Mouse (Mus musculus) fibroblast of lung, adult 2 months (primary cell): ENCODE results near the gene Dennd1b.

ENCODE experiments used
- DNase-seq: peaks from one replicate; pipeline ENCODE4 v3.0.0-alpha.2; 2011; ENCODE audit warnings: low read depth

Gene Dennd1b

GRCm38 (mm10) chr1:139080517-139081386, 117.5 kb downstream of the Dennd1b start:
- no peak for DNase-seq

- DNase-seq, result no peak
Observed at GRCm38 (mm10) chr1:139083382-139083781, 120.1 kb downstream of the Dennd1b start.

- no peak for DNase-seq
Observed at GRCm38 (mm10) chr1:139087564-139087963, 124.3 kb downstream of the Dennd1b start.

DNA sequence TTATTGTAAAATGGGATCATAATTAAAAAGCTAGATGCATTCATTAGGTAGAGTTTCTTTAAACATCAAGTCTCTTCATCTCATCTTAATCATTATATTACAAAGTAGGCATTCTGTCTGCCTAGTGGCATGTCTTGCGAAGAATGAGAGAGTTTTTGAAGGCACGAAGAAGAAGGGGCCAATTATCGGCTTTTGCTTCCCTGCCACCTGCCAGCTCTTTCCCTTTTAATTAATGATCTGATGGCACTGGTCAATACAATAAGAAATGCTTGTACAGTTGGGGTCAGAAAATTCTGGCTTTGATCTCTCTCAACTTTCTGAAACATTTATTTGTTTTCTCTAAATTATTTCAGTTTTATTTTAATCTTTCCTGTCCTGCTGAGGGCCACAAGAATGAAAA, 127.5 kb downstream of the Dennd1b start:
- DNase-seq, result no peak

GRCm38 (mm10) chr1:139091701-139092100, 128.5 kb downstream of the Dennd1b start:
- no peak for DNase-seq

DNA sequence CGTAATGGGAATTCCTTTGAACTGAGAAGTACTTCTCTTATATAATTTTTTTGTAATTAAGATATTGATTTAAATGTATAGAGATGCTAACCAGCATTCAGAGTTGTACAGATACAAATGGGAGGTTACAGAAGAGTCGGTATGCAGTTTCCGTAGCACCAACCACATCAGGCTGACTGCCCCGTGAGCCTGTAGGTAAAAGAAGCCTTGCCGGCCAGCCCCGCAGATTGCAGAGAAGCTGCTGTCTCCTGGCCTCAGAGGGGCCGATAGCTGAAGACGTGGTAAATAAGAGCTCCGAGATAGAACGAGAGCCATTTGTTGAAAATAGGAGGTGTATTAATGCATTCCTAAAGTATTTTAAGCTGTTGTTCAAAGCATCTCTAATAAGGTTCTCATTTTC, 128.9 kb downstream of the Dennd1b start:
- no peak for DNase-seq

DNA sequence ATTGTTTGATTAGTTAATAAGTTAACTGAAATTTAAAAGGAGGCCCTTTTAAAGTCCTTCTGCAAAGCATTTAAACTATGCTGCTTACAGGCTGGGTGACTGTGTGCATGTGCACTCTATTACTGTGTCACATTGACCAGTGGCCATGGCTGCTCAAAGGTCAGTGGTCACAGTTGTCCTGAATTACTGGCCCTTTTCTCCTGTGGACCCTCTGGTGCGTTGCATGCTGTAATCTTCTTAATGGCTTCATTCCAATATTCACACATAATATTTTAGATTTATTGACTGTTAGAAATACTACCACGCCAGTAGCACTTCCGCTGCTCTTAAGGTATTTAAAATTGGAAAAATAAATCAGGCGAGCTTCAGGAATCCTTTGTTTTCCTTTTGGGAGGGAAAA, 129.5 kb downstream of the Dennd1b start:
- DNase-seq, result no peak

- DNase-seq, result no peak
Observed at GRCm38 (mm10) chr1:139096369-139096768, 133.1 kb downstream of the Dennd1b start.

- DNase-seq, result no peak
Observed at GRCm38 (mm10) chr1:139098088-139098487, 134.9 kb downstream of the Dennd1b start.

DNA sequence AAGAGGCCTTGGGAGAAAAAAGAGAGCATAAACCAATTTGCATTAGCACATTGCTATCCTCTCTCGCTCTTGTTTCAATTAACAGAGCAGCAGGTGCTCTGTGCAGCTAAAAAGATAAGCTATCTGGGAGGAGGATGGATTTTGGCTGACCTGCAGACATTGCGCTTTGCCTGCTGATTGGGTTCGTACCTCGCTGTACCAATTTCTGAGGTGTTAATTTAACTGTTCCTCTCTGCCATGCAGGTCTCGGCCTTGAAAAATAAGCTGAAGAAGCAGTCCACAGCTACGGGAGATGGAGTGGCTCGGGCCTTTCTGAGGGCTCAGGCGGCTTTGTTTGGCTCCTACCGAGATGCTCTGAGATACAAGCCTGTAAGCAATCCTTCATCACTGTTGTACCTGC, 138.5 kb downstream of the Dennd1b start:
- DNase-seq, result no peak

DNA sequence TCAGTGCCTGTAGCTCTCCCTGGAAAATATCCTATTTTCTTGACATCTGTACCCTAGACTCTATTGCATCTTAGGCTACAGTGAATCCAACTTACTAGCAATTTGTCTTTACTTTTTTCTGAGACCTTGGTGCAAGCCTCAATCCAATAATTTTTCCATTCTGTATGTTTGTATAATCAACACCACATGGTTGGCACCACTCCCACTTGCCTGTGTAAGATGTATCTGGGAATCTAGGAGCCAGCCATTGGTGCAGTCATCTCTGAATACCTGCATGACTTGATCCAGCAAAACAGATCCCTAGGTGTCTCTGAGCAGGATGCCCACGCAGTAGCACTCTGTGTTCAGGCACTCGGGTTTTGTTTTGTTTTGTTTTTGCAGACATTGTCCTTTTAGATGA, 145.0 kb downstream of the Dennd1b start:
- DNase-seq, result no peak

DNA sequence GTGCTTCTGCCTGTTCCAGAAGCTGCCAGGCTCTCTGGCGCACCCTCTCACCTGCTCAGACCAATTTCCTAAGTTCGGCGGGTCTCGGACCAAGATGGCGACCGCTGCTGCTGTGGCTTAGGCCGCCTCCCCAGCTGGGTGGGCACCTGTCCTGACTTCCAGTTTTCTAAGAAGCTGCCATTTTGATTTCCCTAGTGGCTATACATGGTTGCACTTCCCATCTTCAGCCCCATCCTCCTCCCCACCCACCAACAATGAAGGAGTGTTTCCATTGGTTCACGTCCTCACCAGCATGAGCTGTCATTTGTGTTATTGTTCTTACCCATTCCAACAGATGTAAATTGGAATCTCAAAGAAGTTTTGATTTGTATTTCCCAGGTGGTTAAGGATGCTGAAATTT, 159.4 kb downstream of the Dennd1b start:
- DNase-seq, result no peak

GRCm38 (mm10) chr1:139139644-139140043, 176.4 kb downstream of the Dennd1b start:
- DNase-seq, result no peak

- no peak for DNase-seq
Observed at GRCm38 (mm10) chr1:139145516-139145915, 182.3 kb downstream of the Dennd1b start.

GRCm38 (mm10) chr1:139146306-139146705, 183.1 kb downstream of the Dennd1b start:
- DNase-seq, result no peak

DNA sequence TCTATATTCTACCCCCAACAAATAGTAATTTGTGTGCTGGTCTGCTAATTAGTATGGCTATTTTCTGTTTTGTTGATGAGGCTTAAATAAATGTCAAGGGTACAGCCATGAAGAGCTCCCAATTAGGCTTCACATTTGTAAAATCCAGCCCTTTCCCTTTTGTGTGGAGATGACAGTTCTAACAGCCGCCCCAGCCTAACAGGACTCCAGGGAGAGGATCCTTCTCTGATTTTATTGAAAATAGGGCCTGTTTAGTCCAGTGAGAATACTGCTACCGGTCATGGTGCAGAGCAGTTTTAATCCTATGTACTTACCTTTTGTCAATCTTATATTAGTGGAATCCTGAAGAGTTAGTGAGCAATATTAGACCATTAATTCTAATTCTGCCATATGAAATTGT, 189.8 kb downstream of the Dennd1b start:
- no peak for DNase-seq

GRCm38 (mm10) chr1:139153493-139153892, 190.3 kb downstream of the Dennd1b start:
- no peak for DNase-seq

DNA sequence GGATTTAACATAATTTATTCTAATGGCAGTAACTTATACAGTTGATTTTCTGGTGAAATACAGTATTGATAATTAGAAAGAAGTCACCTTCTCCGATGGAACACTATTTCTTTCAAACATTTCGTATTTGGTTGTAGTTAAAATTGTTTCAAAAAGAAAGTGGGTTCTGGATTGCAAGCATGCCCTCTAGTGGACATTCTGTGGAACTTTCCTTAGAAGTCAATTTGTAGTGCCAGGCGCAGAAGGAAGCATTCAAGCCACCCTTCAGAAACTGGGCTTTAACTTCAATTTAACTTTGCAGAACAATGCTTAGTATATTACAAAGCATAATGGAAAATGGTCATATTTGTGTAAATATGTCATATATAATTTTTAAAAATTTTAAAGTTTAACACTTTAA, 193.2 kb downstream of the Dennd1b start:
- DNase-seq, result no peak

DNA sequence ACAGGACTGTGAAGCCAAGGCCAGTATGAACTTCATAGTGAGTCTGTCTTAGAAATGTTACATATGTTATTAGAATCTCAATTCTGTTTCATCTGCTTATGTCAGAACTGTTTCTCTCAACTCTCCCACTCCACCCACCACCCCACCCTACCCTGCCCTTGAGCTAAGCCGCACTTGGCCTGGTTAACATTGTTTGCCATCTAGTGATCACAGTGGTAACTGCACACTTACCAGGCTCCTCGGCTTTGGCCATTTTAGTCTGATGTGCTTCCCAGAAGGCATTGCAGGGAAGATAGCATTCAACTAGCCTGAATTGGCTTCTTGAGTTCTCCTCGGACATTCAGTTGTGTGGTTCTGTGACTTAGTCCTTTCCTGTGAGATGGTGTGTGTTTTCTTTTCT, 198.4 kb downstream of the Dennd1b start:
- DNase-seq, result no peak

DNA sequence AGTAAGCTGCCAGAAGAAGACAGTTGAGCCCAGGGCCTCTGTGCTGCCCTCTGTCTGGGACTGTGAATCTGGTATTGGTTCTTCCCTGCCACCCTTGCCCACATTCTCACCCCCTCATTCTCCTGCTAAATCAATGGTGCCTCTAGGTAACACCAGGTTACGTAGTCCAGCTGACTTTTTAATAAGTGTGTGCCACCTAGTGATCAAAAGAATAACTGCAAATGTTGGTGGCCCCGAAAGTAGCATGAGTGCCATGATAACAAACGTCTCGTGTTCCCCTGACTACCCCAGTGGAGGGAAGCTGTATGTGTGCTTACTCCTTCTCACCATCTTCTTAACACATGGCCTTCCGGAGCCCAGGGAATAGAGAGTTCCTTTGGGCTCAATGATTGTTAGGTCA, 199.6 kb downstream of the Dennd1b start:
- DNase-seq, result no peak

DNA sequence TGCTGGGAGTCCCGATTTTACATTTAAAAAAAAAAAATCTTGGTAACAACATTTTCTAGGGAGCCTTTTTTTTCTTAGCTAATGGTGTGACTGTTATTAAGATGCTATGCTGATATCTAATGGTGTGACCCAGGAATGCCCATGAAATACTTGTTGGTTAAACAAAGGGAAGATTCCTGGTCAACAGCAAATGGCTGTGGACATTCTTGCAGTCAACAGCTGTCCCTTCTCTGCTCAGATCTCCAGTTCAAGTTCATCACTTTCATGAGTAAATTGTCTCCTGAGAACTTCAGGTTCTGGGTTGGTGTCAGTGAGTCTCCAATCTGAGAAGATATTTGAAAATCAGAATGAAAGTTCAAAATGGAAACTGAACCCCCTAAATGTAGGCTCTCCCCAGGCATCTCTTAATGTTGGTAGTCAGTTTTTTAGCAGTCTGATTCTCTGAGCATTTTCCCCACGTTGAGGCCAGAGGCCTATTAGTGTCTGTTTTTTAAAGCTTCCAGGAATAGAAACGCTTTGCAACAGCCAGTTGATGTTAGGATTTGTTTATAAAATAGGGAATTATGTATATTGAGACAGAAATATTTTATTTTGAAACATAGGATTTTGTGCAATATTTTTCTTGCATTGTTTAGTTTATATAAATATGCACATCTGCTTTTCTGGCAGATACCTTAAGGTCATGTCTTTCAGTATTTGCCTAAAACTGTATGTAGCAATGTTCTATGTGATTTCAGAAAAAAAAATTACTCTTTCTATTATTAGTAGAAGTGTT, 211.0 kb downstream of the Dennd1b start:
- no peak for DNase-seq

GRCm38 (mm10) chr1:139179707-139180106, 216.5 kb downstream of the Dennd1b start:
- DNase-seq, result no peak

DNA sequence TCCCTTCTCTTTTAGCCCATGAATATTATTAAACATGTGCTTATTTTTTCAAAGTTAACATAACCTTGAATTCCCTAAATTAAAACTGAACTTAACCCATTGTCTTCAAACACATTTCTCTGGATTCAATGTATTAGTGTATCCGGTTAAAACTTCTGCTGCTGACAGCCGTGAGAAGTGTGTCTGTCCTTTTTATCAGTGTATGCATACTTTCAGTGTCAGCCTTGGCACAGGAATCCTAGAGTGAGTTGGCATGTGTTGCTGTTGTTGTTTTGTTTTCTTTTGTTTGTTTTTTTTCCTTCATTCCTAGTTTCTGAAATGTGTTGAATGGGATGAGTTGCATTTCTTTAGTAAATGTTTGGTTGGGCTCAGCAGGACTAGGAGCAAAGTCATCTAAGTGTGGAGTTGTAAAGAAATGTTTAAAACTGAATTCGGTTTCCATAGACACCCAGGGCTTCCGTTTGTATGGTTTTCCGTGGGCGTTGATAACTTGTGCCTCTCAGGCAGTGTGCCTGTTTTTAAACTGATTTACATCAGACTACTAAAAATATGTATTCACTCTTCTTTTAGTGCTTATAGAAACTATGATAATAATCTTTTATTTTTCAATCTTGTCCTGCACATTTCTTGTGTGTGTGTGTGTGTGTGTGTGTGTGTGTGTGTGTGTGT, 217.4 kb downstream of the Dennd1b start:
- no peak for DNase-seq
